ENCODE assay signal across 13 mouse cellular contexts in genomic region chr1:187454431-187454830, GRCm38 (mm10).
DNase-seq lines count a peak whose midpoint lies in the region; ATAC-seq and TF ChIP-seq lines count a peak whose summit lies in the region.
"Had no signal": no experiment of that assay in that cellular context is flagged by ENCODE, and none has a peak within 500 bp of the region (broad histone marks: within the 10 kb centered on the region; RNA-seq: fewer than 3 reads in every experiment).

No protein-coding gene starts in this region.

- TF ChIP-seq CTCF in heart, adult 2 months (IDR thresholded peaks at IDR 0.05), result peak; percentile 60
- TF ChIP-seq CTCF in lung, embryonic 14.5 days (IDR thresholded peaks at IDR 0.05; ENCODE audit: low read depth), result peak; percentile 52

- TF ChIP-seq POLR2A in heart, adult 2 months (IDR thresholded peaks at IDR 0.05; ENCODE audit: insufficient read depth, low read depth, low read length), result no peak

- no peak overlapping the region for H3K27ac ChIP-seq in heart, adult 2 months
- no peak overlapping the region for H3K27ac ChIP-seq in lung, embryonic 14.5 days (ENCODE audit: low read depth)
- H3K27ac ChIP-seq: forebrain, embryonic 15.5 days had no signal

- ATAC-seq in lung, embryonic 14.5 days (ENCODE audit: insufficient read depth), result no peak
- no peak for ATAC-seq in monocyte, adult 5-6 weeks (replicated peaks; ENCODE audit: insufficient number of reproducible peaks, low FRiP score, low TSS enrichment, poor library complexity, severe bottlenecking)
- ATAC-seq: forebrain, embryonic 15.5 days had no signal

- WGBS in heart, adult 2 months, result 61% methylated on average over 5 of the region's 5 CpGs
- 59% methylated on average over 5 of the region's 5 CpGs for WGBS in lung, embryonic 14.5 days

- no peaks in the 10 kb centered on the region for H3K4me1 ChIP-seq in heart, adult 2 months (ENCODE audit: control insufficient read depth, insufficient read depth, low read length)
- no peaks in the 10 kb centered on the region for H3K4me1 ChIP-seq in lung, embryonic 14.5 days (ENCODE audit: insufficient read depth)
- H3K4me1 ChIP-seq: forebrain, embryonic 15.5 days; megakaryocyte, embryonic 14.5 days had no signal

- no peak overlapping the region for H3K4me3 ChIP-seq in heart, adult 2 months
- H3K4me3 ChIP-seq in lung, embryonic 14.5 days (ENCODE audit: low read depth, low read length), result no peak overlapping the region
- H3K4me3 ChIP-seq: forebrain, embryonic 15.5 days; megakaryocyte, embryonic 14.5 days had no signal

- H3K79me2 ChIP-seq in heart, adult 2 months (replicated peaks; ENCODE audit: control insufficient read depth, insufficient read depth, low read length), result no peaks in the 10 kb centered on the region

- DNase-seq in heart, adult 2 months, result no peak
- no peak for DNase-seq in heart, adult 11 months
- DNase-seq in lung, embryonic 14.5 days, result peak; percentile 34
- DNase-seq in lung, adult 18-20 months, result no peak
- peak; percentile 18 for DNase-seq in R1 (ENCODE audit: low read depth, low spot score)
- peak; percentile 54 to 64 for DNase-seq in kidney, postnatal 4 days
- no peak for DNase-seq in urinary bladder, postnatal 25 days (ENCODE audit: low spot score)
- DNase-seq: cerebellum, adult 11-12 months; thymus, adult 18-20 months had no signal

- no peak overlapping the region for H3K9ac ChIP-seq in heart, adult 2 months (ENCODE audit: low read depth, low read length)
- no peak overlapping the region for H3K9ac ChIP-seq in lung, embryonic 14.5 days
- H3K9ac ChIP-seq: forebrain, embryonic 15.5 days had no signal

- no peaks in the 10 kb centered on the region for H3K9me3 ChIP-seq in lung, embryonic 14.5 days (ENCODE audit: low read depth, low read length)
- H3K9me3 ChIP-seq: forebrain, embryonic 15.5 days had no signal

- intact Hi-C loops in heart, adult 2 months (cut with DNase I), result loop anchor here (5.0 kb wide), 1 partner anchor 313 kb away; no protein-coding TSS in a partner anchor

- no peaks in the 10 kb centered on the region for H3K36me3 ChIP-seq in heart, adult 2 months (ENCODE audit: control insufficient read depth, insufficient read depth, low read length)
- no peaks in the 10 kb centered on the region for H3K36me3 ChIP-seq in lung, embryonic 14.5 days (ENCODE audit: insufficient read depth)
- H3K36me3 ChIP-seq: forebrain, embryonic 15.5 days; G1E had no signal

- no peaks in the 10 kb centered on the region for H3K27me3 ChIP-seq in heart, adult 2 months (ENCODE audit: control insufficient read depth, insufficient read depth, low read length)
- H3K27me3 ChIP-seq in lung, embryonic 14.5 days (ENCODE audit: insufficient read depth, low read length), result no peaks in the 10 kb centered on the region
- H3K27me3 ChIP-seq: forebrain, embryonic 15.5 days; megakaryocyte, embryonic 14.5 days had no signal

- H3K4me2 ChIP-seq in lung, embryonic 14.5 days, result no peak overlapping the region
- H3K4me2 ChIP-seq: forebrain, embryonic 15.5 days had no signal

- TF ChIP-seq EP300 in heart, adult 2 months (IDR thresholded peaks at IDR 0.05; ENCODE audit: insufficient read depth, low read depth, low read length), result no peak

Comparison
In these comparisons a context has a peak if more than half of its experiments do, and no peak if none do; other contexts are left out.
1. DNase-seq: peak in lung, embryonic 14.5 days (single experiment), R1 (single experiment) and kidney, postnatal 4 days (2 of 2); none in heart, adult 2 months (0 of 2), heart, adult 11 months (single experiment), lung, adult 18-20 months (0 of 2) and urinary bladder, postnatal 25 days (single experiment).